Mouse (Mus musculus) frontal cortex, postnatal 25 days (tissue): ENCODE data around the gene H2afb2.

Experiments used
- DNase-seq, 2 experiments: peaks; one replicate each; pipeline ENCODE4 v3.0.0; 2022; ENCODE audit warnings: low spot score in 2 of 2

The H2afb2 gene

DNA sequence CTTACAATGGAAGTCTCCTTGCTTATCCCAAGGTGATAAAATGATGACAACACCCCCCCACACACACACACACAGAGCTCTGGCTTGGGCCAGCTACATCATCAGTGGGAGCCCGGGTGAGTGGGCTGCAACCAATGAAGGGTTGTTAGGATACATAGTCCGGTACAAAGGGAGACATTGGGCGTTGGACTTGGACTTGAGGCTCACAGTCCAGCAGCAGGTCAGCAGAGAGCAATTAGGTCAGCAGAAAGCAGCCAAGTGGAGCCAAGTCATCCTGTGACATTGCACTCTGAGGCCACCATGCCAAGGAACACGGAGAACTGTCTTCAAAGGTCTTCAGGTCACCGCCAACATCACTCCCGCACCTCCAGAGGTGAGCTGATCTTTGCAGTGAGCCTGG lies at the start of gene H2afb2:
Gene H2afb2, plus strand, starts transcription at position 301 of the 400 bp plus-strand sequence.
- no peak for DNase-seq
